Mouse (Mus musculus) testis, adult 2 months (tissue): ENCODE measurements around the gene Bud13.

Experiments used
- CTCF ChIP-seq: fragments of 200-500 bp; IDR thresholded peaks from 2 replicates; pipeline ENCODE4 v1.5.1; 2012; ENCODE audit warnings: low read depth, mild to moderate bottlenecking, inconsistent platforms, low read length, moderate library complexity; ENCODE audit not compliant: control insufficient read depth, insufficient read depth, insufficient replicate concordance
- POLR2A ChIP-seq: fragments of 200-500 bp; IDR thresholded peaks from 2 replicates; pipeline ENCODE4 v1.6.1; 2012; ENCODE audit warnings: low read depth, mild to moderate bottlenecking, inconsistent platforms, low read length, moderate library complexity; ENCODE audit not compliant: control insufficient read depth

DNA sequence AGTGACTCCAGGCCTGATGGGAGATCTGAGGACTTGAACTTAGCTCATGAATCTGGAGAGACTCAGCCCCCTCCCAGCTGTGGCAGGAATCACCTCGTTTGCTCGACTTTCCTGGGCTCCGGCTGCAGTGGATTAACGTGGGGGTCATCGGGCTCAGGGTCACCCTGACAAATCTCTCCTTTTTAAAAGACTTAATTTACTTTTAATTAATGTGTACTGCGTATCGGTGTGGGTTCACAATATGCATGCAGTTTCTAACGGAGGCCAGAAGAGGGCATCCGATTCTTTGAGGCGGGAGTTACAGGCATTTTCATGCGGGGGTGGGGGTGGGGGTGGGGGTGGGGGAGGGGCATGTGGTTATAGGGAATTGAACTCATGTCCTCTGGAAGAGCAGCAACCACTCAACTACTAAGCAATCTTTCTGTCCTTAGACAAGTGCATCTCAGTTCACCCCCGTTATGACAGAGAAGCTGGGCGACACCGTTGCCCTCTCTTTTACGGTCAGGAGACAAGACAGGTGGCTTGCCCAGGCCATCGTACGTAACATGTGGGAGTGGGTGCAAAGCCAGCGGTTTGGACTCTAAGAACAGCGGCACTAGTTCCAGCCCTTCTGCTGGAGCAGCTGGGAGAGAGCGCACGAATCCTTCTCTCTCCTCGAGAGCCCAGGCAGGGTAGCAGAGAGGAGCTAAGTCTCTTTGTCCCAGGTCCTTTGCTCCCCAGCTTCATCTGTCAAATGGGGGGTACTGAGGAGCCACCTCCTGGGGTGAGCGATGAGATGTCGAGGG, 47.2 kb downstream of the Bud13 start:
- TF ChIP-seq CTCF (no peak), POLR2A (no peak; the same call in 1 of the 2 replicates)
